Mouse (Mus musculus): Measurements from ENCODE around the gene Ncoa5.

Ncoa5 gene

GRCm38 (mm10) chr2:164995976-164996375 is 38.7 kb downstream of the Ncoa5 start:
- DNase-seq (ENCODE audit: low spot score in 2 of 2): no peak

- no peak for DNase-seq (ENCODE audit: low spot score in 2 of 2)
Measured at GRCm38 (mm10) chr2:164994659-164995428, 39.8 kb downstream of the Ncoa5 start.

GRCm38 (mm10) chr2:164994156-164994555 is 40.5 kb downstream of the Ncoa5 start:
- DNase-seq (ENCODE audit: low spot score in 2 of 2): no peak

- DNase-seq (ENCODE audit: low spot score in 2 of 2): no peak
Measured at GRCm38 (mm10) chr2:164991808-164992207, 42.9 kb downstream of the Ncoa5 start.

GRCm38 (mm10) chr2:164991111-164991510 is 43.6 kb downstream of the Ncoa5 start:
- DNase-seq (ENCODE audit: low spot score in 2 of 2): no peak

- no peak for DNase-seq (ENCODE audit: low spot score in 2 of 2)
Measured at GRCm38 (mm10) chr2:164988777-164989176, 45.9 kb downstream of the Ncoa5 start.

GRCm38 (mm10) chr2:164986371-164987027 is 48.2 kb downstream of the Ncoa5 start:
- DNase-seq (ENCODE audit: low spot score in 2 of 2): no peak

GRCm38 (mm10) chr2:164985962-164986361 is 48.7 kb downstream of the Ncoa5 start:
- no peak for DNase-seq (ENCODE audit: low spot score in 2 of 2)

- DNase-seq (ENCODE audit: low spot score in 2 of 2): no peak
Measured at GRCm38 (mm10) chr2:164979749-164980148, 54.9 kb downstream of the Ncoa5 start.

- DNase-seq (ENCODE audit: low spot score in 2 of 2): no peak
Measured at GRCm38 (mm10) chr2:164975611-164976010, 59.1 kb downstream of the Ncoa5 start.

GRCm38 (mm10) chr2:164972646-164973045 is 62.0 kb downstream of the Ncoa5 start:
- no peak for DNase-seq (ENCODE audit: low spot score in 2 of 2)

GRCm38 (mm10) chr2:164970631-164971196 is 64.0 kb downstream of the Ncoa5 start:
- DNase-seq (ENCODE audit: low spot score in 2 of 2): peak in 1 of 2 experiments; percentile 55

GRCm38 (mm10) chr2:164969348-164969781 is 65.3 kb downstream of the Ncoa5 start:
- DNase-seq (ENCODE audit: low spot score in 2 of 2): peak in 1 of 2 experiments; percentile 41

- peak in 1 of 2 experiments; percentile 61 for DNase-seq (ENCODE audit: low spot score in 2 of 2)
Measured at GRCm38 (mm10) chr2:164968451-164968851, 66.2 kb downstream of the Ncoa5 start.

- DNase-seq (ENCODE audit: low spot score in 2 of 2): peak; percentile 63 to 75
Measured at GRCm38 (mm10) chr2:164967761-164968440, 66.8 kb downstream of the Ncoa5 start.

- no peak for DNase-seq (ENCODE audit: low spot score in 2 of 2)
Measured at GRCm38 (mm10) chr2:164967193-164967592, 67.5 kb downstream of the Ncoa5 start.

GRCm38 (mm10) chr2:164966381-164966780 is 68.3 kb downstream of the Ncoa5 start:
- DNase-seq (ENCODE audit: low spot score in 2 of 2): no peak

GRCm38 (mm10) chr2:164964981-164965380 is 69.7 kb downstream of the Ncoa5 start:
- DNase-seq (ENCODE audit: low spot score in 2 of 2): no peak

GRCm38 (mm10) chr2:164964242-164964894 is 70.3 kb downstream of the Ncoa5 start:
- DNase-seq (ENCODE audit: low spot score in 2 of 2): peak; percentile 69 to 75

- DNase-seq (ENCODE audit: low spot score in 2 of 2): no peak
Measured at GRCm38 (mm10) chr2:164962183-164962580, 72.5 kb downstream of the Ncoa5 start.

GRCm38 (mm10) chr2:164961506-164962182 is 73.0 kb downstream of the Ncoa5 start:
- peak in 1 of 2 experiments; percentile 66 for DNase-seq (ENCODE audit: low spot score in 2 of 2)

Measured in frontal cortex, postnatal 10 days (tissue).